Mouse (Mus musculus) liver, postnatal 0 days (tissue): ENCODE results near the gene Olfr1076. TPM values are rescaled to one million over a fixed set of nuclear protein-coding genes. Genes with fewer than 3 reads are reported as not detected.
"Not testable (repeated sequence)": the region's sequence is repeated elsewhere in the genome, so short reads cannot be mapped to it uniquely, and the experiment has no call there.

ENCODE experiments used
- ATAC-seq: fragments of 200-750 bp; cut with Nextera tagmentation; 2 replicates; pipeline ENCODE4 v1.8.0; 2017; ENCODE audit warnings: mild to moderate bottlenecking, moderate library complexity
- DNase-seq: peaks from one replicate; pipeline ENCODE4 v3.0.0-alpha.2; 2016
- H3K27ac ChIP-seq: fragments of 300-500 bp; sonication (generic); 2 replicates; pipeline ENCODE4 v1.5.1; 2014; ENCODE audit warnings: antibody characterized with exemption, moderate library complexity, mild to moderate bottlenecking, low read depth
- H3K27me3 ChIP-seq: fragments of 300-500 bp; sonication (generic); 2 replicates; pipeline ENCODE4 v1.6.1; 2014; ENCODE audit warnings: low read length, control low read depth, mixed read lengths; ENCODE audit not compliant: insufficient read depth
- H3K36me3 ChIP-seq: fragments of 300-500 bp; sonication (generic); replicated peaks from 2 replicates; pipeline ENCODE4 v1.6.1; 2014; ENCODE audit warnings: mild to moderate bottlenecking, control low read depth, low read length, moderate library complexity, mixed read lengths; ENCODE audit not compliant: insufficient read depth
- H3K4me1 ChIP-seq: fragments of 300-500 bp; sonication (generic); 2 replicates; pipeline ENCODE4 v1.6.1; 2014; ENCODE audit warnings: antibody characterized with exemption, mild to moderate bottlenecking, control low read depth; ENCODE audit not compliant: insufficient read depth
- H3K4me2 ChIP-seq: fragments of 300-500 bp; sonication (generic); 2 replicates; pipeline ENCODE4 v1.6.1; 2014; ENCODE audit warnings: low read depth, mild to moderate bottlenecking, low read length, moderate library complexity, mixed read lengths
- H3K4me3 ChIP-seq: fragments of 300-500 bp; sonication (generic); 2 replicates; pipeline ENCODE4 v1.5.1; 2014; ENCODE audit warnings: low read depth, low read length
- H3K9ac ChIP-seq: fragments of 300-500 bp; sonication (generic); replicated peaks from 2 replicates; pipeline ENCODE4 v1.6.1; 2014; ENCODE audit warnings: mild to moderate bottlenecking, moderate library complexity
- H3K9me3 ChIP-seq: fragments of 300-500 bp; sonication (generic); 2 replicates; pipeline ENCODE4 v1.6.1; 2016; ENCODE audit warnings: mild to moderate bottlenecking, control low read depth, low read length, mixed read lengths
- CTCF ChIP-seq: sonication (generic); IDR thresholded peaks from 2 replicates; pipeline ENCODE4 v1.5.1; 2016; ENCODE audit warnings: antibody characterized with exemption, low read depth
- EP300 ChIP-seq: IDR thresholded peaks from 2 replicates; pipeline ENCODE4 v1.6.1; 2016; ENCODE audit warnings: antibody characterized with exemption, low read depth, mild to moderate bottlenecking
- WGBS: fragments of 180-500 bp; shearing (Covaris S2); extraction: QIAGEN DNeasy Blood & Tissue Kit; methylation state at CpG from one replicate; pipeline ENCODE4 v1.1.7; 2014; ENCODE audit not compliant: insufficient replicate concordance; 5-methylcytosine and 5-hydroxymethylcytosine counted together
- polyA plus RNA-seq: library from polyadenylated mRNA; unstranded; fragments of >200 nt; fragmentation: Nextera tagmentation; extraction: Ambion mirVana; gene quantifications from 2 replicates; pipeline ENCODE4 v1.2.1, GENCODE M21; 2015

Olfr1076 gene
- polyA plus RNA-seq = not detected in 2 replicates

- TF ChIP-seq EP300 (no peak), CTCF (no peak)
- H3K36me3 ChIP-seq = no peaks in the 10 kb centered on the region
- H3K4me3 ChIP-seq = no peak within 1 kb of the TSS
- no peaks in the 10 kb centered on the region for H3K27me3 ChIP-seq
- no peaks in the 10 kb centered on the region for H3K4me1 ChIP-seq
- 73% methylated on average over 1 of the region's 1 CpGs for WGBS
- no peak within 1 kb of the TSS for H3K4me2 ChIP-seq
- ATAC-seq = no peak
- no peak within 1 kb of the TSS for H3K9ac ChIP-seq
- H3K27ac ChIP-seq = no peak within 1 kb of the TSS
- no peaks in the 10 kb centered on the region for H3K9me3 ChIP-seq
- no peak for DNase-seq
These were observed at the start of gene Olfr1076 for GRCm38 (mm10) chr2:86508161-86508560. Olfr1076 (plus strand) TSS chr2:86508461.

DNA sequence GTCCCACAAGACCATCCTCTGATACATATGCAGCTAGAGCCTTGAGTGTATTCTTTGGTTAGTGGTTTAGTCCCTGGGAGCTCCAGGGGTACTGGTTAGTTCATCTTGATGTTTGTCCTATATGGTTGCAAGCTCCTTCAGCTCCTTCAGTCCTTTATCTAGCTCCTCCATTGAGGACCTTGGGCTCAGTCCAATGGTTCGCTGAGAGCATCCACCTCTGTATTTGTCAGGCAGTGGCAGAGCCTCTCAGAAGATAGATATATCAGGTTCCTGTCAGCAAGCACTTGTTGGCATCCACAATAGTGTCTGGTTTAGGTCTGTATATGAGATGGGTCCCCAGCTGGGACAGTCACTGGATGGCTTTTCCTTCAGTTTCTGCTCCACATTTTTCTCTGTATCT, 47.8 kb upstream of the Olfr1076 start:
- no peak overlapping the region for H3K4me2 ChIP-seq
- H3K36me3 ChIP-seq = no peaks in the 10 kb centered on the region
- H3K27me3 ChIP-seq = no peaks in the 10 kb centered on the region
- H3K27ac ChIP-seq = no peak overlapping the region
- no peak for TF ChIP-seq CTCF
- H3K9me3 ChIP-seq = no peaks in the 10 kb centered on the region
- WGBS = 80% methylated on average over 1 of the region's 1 CpGs
- ATAC-seq (no peak), DNase-seq (no peak)
- no peaks in the 10 kb centered on the region for H3K4me1 ChIP-seq
- no peak overlapping the region for H3K9ac ChIP-seq
- no peak overlapping the region for H3K4me3 ChIP-seq

GRCm38 (mm10) chr2:86464442-86465109, 43.7 kb upstream of the Olfr1076 start:
- TF ChIP-seq CTCF (peak; percentile 80), EP300 (no peak)
- no peaks in the 10 kb centered on the region for H3K36me3 ChIP-seq
- H3K4me2 ChIP-seq = no peak overlapping the region
- H3K9me3 ChIP-seq = no peaks in the 10 kb centered on the region
- DNase-seq = peak; percentile 59
- 0 out of 2 replicates have a peak, but pooled peaks have one; percentile 33 for ATAC-seq
- H3K4me1 ChIP-seq = no peaks in the 10 kb centered on the region
- WGBS = 29% methylated on average over 10 of the region's 10 CpGs
- no peaks in the 10 kb centered on the region for H3K27me3 ChIP-seq
- no peak overlapping the region for H3K9ac ChIP-seq
- no peak overlapping the region for H3K4me3 ChIP-seq
- no peak overlapping the region for H3K27ac ChIP-seq

DNA sequence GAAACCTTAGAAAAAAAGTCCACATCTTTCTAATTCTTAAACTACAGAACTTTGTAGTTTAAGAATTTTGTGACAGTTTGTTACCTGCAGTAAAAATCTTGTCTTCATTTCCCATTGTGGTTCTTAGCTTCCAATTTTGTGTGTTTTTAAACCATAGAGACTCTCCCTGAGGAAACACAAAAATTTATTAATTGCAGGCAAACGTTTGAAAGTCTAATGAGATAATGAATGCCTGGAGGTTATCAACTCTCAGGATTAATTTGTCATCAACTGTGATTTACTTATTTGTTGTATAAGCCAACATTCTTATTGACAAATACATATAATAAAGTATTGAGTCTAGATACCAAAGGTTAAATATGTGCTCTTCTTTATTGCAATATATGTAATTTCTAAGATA, 21.0 kb upstream of the Olfr1076 start, which contains the start of gene Olfr228:
TSS of gene Olfr228 (minus strand) at position 101 of the 400 bp plus-strand sequence.
- no peaks in the 10 kb centered on the region for H3K27me3 ChIP-seq
- H3K4me2 ChIP-seq = no peak within 1 kb of the TSS
- WGBS = 41% methylated on average over 1 of the region's 1 CpGs
- H3K9me3 ChIP-seq = no peaks in the 10 kb centered on the region
- TF ChIP-seq EP300 (no peak), CTCF (no peak)
- H3K4me1 ChIP-seq = no peaks in the 10 kb centered on the region
- no peak within 1 kb of the TSS for H3K9ac ChIP-seq
- H3K4me3 ChIP-seq = no peak within 1 kb of the TSS
- no peak within 1 kb of the TSS for H3K27ac ChIP-seq
- no peaks in the 10 kb centered on the region for H3K36me3 ChIP-seq
- no peak for DNase-seq
- ATAC-seq = no peak

DNA sequence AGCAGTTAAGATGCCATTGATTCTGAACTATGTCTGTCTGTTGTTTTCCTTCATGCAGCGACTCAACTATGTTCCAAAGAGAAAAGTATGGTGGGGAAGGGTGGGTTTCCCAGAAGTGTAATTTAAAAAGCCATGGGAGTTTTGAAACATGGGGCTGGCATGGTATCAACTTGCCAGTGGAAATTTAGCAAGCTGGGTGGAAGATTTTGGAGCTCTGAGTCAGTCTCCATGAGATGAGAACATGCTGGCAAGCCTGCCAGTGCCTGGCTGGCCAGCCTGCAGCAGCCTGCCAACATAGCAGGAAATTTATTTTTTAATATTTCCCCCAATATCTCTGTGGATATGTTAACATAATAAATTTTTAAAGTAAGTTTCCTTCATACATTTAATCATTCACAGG, 22.7 kb downstream of the Olfr1076 start:
- 42% methylated on average over 1 of the region's 1 CpGs for WGBS
- TF ChIP-seq CTCF (no peak), EP300 (no peak)

GRCm38 (mm10) chr2:86542380-86542779, 34.1 kb downstream of the Olfr1076 start, which contains the start of gene Olfr1079:
Olfr1079 (minus strand) TSS chr2:86542480.
- Histone ChIP-seq H3K4me1 (no peaks in the 10 kb centered on the region), H3K27ac (no peak within 1 kb of the TSS), H3K9ac (no peak within 1 kb of the TSS), H3K36me3 (no peaks in the 10 kb centered on the region), H3K4me3 (no peak within 1 kb of the TSS), H3K9me3 (no peaks in the 10 kb centered on the region), H3K27me3 (no peaks in the 10 kb centered on the region), H3K4me2 (no peak within 1 kb of the TSS)
- ATAC-seq = no peak
- TF ChIP-seq EP300 (no peak), CTCF (no peak)
- WGBS = 57% methylated on average over 1 of the region's 1 CpGs
- DNase-seq = no peak

More for the DNA sequence above, 22.7 kb downstream of the Olfr1076 start:
- Histone ChIP-seq H3K36me3 (no peaks in the 10 kb centered on the region), H3K27ac (no peak overlapping the region), H3K4me3 (no peak overlapping the region), H3K9ac (no peak overlapping the region), H3K4me1 (no peaks in the 10 kb centered on the region), H3K4me2 (no peak overlapping the region), H3K9me3 (no peaks in the 10 kb centered on the region), H3K27me3 (no peaks in the 10 kb centered on the region)
- ATAC-seq (no peak), DNase-seq (no peak)

DNA sequence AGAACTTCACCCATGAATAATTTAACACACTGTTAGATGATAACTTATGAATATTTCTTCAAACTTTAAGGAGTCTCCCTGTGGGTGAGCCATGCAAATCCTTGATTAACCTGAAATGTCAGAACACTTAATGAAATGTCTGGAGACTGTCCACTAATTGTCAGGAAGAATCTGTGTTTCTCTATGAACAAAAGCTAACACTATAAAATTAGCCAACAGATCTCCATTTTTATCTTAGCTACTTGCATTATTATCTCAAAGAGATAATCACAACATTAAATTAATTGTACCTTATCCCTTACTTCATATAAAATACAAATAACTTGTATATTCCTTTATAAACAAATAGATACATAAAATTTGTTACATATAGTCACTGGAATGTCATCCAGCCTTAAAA, 49.9 kb downstream of the Olfr1076 start, which contains the start of gene Olfr1080:
TSS of gene Olfr1080 (minus strand) at position 101 of the 400 bp plus-strand sequence.
- H3K36me3 ChIP-seq, H3K4me3 ChIP-seq, DNase-seq, ATAC-seq, H3K27me3 ChIP-seq, H3K4me1 ChIP-seq, H3K9me3 ChIP-seq, H3K4me2 ChIP-seq, H3K9ac ChIP-seq, H3K27ac ChIP-seq: not testable (repeated sequence)

Other genes starting within 250 kb of the Olfr1076 start
- gene Olfr1051, start 229.4 kb upstream of the Olfr1076 start, polyA plus RNA-seq = not detected in 2 replicates
- gene Olfr1052, start 216.0 kb upstream of the Olfr1076 start, polyA plus RNA-seq = not detected in 2 replicates
- gene Olfr1053, start 193.2 kb upstream of the Olfr1076 start, polyA plus RNA-seq = not detected in 2 replicates
- not detected in 2 replicates for gene Olfr1054, start 173.0 kb upstream of the Olfr1076 start, polyA plus RNA-seq
- not detected in 2 replicates for gene Olfr1055, start 158.2 kb upstream of the Olfr1076 start, polyA plus RNA-seq
- gene Olfr1056, start 146.0 kb upstream of the Olfr1076 start, polyA plus RNA-seq = not detected in 2 replicates
- gene Olfr1057, start 130.1 kb upstream of the Olfr1076 start, polyA plus RNA-seq = not detected in 2 replicates
- gene Olfr1058, start 119.9 kb upstream of the Olfr1076 start, polyA plus RNA-seq = not detected in 2 replicates
- not detected in 2 replicates for gene Olfr1061, start 94.4 kb upstream of the Olfr1076 start, polyA plus RNA-seq
- not detected in 2 replicates for gene Olfr1062, start 81.7 kb upstream of the Olfr1076 start, polyA plus RNA-seq
- not detected in 2 replicates for gene Olfr1065, start 57.9 kb upstream of the Olfr1076 start, polyA plus RNA-seq
- gene Olfr1066, start 52.2 kb upstream of the Olfr1076 start, polyA plus RNA-seq = not detected in 2 replicates
- not detected in 2 replicates for gene Olfr228, start 21.1 kb upstream of the Olfr1076 start, polyA plus RNA-seq
- gene Olfr1079, start 34.0 kb downstream of the Olfr1076 start, polyA plus RNA-seq = not detected in 2 replicates
- not detected in 2 replicates for gene Olfr1080, start 49.8 kb downstream of the Olfr1076 start, polyA plus RNA-seq
- not detected in 2 replicates for gene Olfr1082, start 90.5 kb downstream of the Olfr1076 start, polyA plus RNA-seq
- gene Olfr1084, start 131.3 kb downstream of the Olfr1076 start, polyA plus RNA-seq = not detected in 2 replicates
- not detected in 2 replicates for gene Olfr1085, start 153.6 kb downstream of the Olfr1076 start, polyA plus RNA-seq
- not detected in 2 replicates for gene Olfr1086, start 171.6 kb downstream of the Olfr1076 start, polyA plus RNA-seq
- gene Olfr1087, start 189.9 kb downstream of the Olfr1076 start, polyA plus RNA-seq = not detected in 2 replicates
- not detected in 2 replicates for gene Olfr1089, start 225.2 kb downstream of the Olfr1076 start, polyA plus RNA-seq